Mouse (Mus musculus) adrenal gland, postnatal 14 days (tissue): ENCODE data around the gene Scfd2. TPM values are rescaled to one million over a fixed set of nuclear protein-coding genes. Genes with fewer than 3 reads are reported as not detected.

Source experiments
- DNase-seq: peaks from one replicate; pipeline ENCODE4 v3.0.0; 2021; ENCODE audit warnings: mixed read lengths
- long read RNA-seq, 2 experiments: library from polyadenylated mRNA; stranded (forward); transcript quantifications; one replicate each; pipeline ENCODE4 v2.0.0; 2021
- total RNA-seq: library from RNA; stranded (reverse); gene quantifications from 2 replicates; pipeline ENCODE4 v1.2.3, GENCODE M21; 2021

Scfd2 gene
- total RNA-seq, result 20.2 and 22.6 TPM in 2 replicates
- long read RNA-seq, experiment 1, transcript Scfd2-201 (9 exons, 3,672 nt), result major isoform, 8 of 9 reads
- long read RNA-seq, experiment 1, partial matches to known transcripts, result 0 of 9 reads
- long read RNA-seq, experiment 1, other reads (novel, unspliced or antisense), result 0 of 9 reads
- long read RNA-seq, experiment 2, transcript Scfd2-201 (9 exons, 3,672 nt), result major isoform, 6 of 7 reads
- long read RNA-seq, experiment 2, partial matches to known transcripts, result 1 of 7 reads
- long read RNA-seq, experiment 2, other reads (novel, unspliced or antisense), result 0 of 7 reads

GRCm38 (mm10) chr5:74531630-74532280, at the start of gene Scfd2:
Gene Scfd2, minus strand, starts transcription at chr5:74531759.
- DNase-seq, result peak; percentile 98

GRCm38 (mm10) chr5:74571767-74572166, 40.2 kb upstream of the Scfd2 start:
- DNase-seq, result no peak

DNA sequence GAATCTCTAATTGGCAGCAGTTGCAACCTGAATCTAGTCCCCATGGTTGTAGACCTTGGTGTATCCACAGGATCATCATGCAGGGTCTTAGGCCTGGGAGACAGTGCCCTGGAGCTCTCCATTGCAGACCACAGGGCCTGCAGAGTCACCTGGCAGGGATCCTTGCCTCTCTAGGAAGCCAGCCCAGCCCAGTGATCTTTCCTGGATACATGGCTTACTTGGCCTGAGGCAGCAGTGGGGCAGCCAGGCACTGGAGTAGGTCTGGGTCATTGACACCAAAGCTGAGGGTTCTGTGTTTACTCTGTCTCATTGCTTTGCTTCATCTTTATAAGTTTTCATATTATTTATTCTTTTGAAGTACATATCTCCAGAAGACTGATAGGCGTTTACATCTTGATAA, 29.6 kb upstream of the Scfd2 start:
- DNase-seq, result peak; percentile 52

DNA sequence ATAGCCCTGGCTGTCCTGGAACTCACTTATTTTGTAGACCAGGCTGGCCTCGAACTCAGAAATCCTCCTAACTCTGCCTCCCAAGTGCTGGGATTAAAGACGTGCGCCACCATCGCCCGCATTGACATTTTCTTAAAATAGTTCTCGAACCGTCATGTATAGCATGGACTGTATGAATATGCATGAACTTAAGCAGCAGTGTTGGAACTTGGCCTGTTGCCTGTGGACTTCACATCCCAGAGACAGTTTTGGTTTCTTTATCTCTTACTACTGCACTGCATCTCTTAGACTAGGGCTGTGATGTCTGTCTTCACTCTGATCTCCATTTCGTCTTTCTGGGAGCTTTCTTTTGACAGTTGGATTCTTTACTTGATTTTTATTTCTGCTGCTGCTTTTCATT, 18.0 kb upstream of the Scfd2 start:
- DNase-seq, result no peak

DNA sequence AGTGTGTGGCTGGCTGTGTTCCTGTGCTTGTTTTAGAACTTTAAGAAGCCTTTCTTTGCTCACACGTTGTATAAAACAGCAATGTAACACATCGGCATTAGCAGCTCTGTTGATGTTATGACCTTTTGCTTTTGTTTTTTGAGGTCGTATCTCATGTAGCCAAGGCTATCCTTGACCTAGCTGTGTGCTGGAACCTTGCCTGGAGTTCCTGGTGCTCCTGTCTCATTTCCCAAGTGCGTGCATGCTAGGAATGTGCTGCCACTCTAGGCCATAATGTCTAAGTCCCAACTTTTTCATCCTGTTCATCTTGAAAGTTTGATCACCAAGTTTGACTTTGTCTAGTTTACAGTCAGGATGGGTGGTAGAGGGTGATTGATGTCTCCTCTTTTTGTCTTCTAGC, 14.0 kb upstream of the Scfd2 start:
- peak; percentile 11 for DNase-seq

DNA sequence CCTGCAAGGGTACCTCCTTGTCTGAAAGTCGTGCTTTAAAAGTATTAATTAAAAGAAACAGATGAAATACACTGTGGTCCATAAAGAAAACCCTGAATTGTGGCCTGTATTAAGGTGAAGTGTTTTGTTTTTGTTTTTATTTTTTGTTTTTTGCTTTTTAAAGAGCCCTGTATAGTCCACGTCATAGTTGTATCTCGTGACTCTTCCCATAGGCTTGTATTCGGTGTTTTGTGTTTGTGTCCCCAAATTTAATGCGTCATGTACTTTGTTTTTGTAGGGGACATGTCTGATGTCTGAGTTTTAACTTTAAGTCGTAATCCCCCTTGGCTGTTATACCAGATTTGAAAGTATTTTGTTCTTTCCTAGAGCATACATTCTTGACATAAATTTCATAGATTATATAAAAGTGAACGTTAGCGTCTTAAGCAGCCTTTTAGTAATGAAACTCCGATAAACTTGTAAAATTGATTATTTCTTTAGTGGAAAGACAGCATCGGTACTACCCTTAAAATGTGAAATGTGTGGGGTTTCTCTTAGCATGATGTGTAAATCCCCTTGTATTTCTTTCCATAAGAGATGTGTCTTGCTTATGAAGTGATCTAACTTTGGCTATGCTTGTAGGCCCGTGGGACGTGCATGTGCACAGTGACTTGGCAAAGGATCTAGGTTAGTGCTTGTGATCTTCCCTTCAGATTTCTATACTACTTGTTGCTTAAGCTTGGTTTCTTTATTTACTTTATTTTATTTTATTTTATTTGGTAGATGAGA, 4.8 kb upstream of the Scfd2 start:
- DNase-seq, result peak; percentile 7

GRCm38 (mm10) chr5:74535240-74536021, 3.9 kb upstream of the Scfd2 start, which contains the start of gene Fip1l1:
Gene Fip1l1, plus strand, starts transcription at chr5:74535449.
- DNase-seq, result peak; percentile 94

DNA sequence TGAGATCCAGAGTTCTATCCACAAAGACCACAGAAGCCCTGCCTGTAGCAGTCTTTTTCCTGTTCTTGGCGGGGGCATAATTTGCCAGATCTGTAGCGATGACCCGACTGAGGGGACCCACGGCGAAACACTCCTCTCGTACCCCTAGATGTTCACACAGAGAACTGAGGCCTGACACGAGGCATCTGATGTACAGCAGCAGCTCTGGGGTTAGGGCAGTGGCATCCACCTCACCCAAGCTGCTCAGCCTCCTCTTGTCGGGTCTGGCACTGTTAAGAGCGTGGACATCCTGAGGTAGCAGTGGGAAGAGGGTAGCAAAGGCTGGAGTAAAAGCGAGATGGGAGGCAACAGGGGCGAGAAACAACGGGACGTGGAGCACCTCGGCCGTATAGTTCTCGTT, 774 bp downstream of the Scfd2 start:
- no peak for DNase-seq

DNA sequence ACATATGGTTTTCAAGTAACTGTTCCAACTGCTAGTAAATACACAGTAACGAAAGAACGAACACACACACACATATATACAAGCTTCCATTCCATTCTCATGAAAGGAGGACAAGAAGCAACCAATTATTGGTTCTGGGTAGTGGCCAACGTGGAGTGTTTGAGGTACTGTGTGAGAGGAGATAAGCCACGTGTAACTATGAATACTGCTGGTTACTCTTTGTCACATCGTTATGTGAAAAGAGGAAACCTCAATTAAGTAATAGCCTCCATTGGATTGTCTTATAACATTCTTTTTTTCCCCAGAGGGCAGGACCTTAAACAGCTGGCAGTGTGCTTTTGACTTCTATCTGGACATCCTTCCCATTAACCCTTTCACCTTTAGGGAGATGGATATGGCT, 4.5 kb downstream of the Scfd2 start:
- no peak for DNase-seq

DNA sequence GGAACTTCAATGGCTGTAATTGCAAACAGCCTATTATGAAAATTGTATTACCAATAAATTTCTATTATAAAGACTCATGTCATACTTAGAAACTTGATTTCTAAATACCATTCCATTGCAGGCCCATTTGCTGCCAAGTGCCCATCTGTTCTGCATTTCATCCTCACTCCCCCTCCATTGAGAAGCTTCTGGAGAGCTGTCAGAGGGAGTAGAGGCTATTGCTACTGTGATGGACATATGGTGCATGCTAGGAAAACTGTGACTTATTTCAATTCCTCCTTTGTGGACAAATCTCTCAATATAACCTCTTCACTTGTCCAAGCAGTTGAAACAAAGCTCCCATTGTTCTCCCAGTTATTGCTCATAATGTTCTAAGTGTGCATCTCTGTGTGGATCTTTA, 19.9 kb downstream of the Scfd2 start:
- DNase-seq, result no peak

- DNase-seq, result no peak
Measured at GRCm38 (mm10) chr5:74492705-74493104, 38.9 kb downstream of the Scfd2 start.

DNA sequence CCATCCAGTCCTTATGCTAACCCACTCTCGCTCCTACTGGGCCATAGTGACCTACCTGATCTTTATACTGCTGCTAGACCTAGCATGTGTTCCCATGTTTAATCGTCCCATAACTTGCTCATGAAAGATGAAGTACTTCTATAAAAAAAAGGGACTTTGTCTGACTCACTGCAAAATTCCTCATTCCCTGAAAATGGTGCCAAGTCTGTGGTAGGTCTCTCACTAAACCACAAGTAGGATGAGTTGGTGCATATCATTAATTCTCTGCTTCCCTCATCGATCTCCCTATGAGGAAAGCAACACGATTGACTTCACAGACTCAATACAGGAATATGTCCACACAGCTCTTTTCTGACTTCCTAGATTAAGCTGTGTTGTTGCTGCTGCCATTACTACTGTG, 46.9 kb downstream of the Scfd2 start:
- DNase-seq, result no peak

GRCm38 (mm10) chr5:74482633-74483032, 48.9 kb downstream of the Scfd2 start:
- DNase-seq, result no peak

DNA sequence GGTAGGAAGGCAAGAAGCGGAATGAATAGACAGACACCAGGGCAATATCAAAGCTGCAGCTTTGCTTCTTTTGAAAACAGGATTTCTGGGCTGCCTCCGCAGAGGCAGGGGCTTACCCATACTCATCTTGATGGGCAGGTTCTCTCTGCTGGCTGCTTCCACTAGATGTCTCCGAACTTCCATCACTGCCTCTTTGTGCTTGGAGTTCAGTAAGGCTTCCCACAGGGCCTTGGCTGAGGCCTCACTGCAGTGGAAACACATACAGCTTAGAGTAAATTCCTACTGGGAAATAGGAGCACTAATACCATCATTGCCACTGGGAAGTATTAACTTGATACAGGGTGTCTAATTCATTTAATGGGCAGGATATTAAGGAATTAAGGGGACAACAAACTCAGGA, 49.5 kb downstream of the Scfd2 start:
- DNase-seq, result no peak

- no peak for DNase-seq
Measured at GRCm38 (mm10) chr5:74480409-74480808, 51.1 kb downstream of the Scfd2 start.

- DNase-seq, result peak; percentile 38
Measured at GRCm38 (mm10) chr5:74479947-74480346, 51.6 kb downstream of the Scfd2 start.

DNA sequence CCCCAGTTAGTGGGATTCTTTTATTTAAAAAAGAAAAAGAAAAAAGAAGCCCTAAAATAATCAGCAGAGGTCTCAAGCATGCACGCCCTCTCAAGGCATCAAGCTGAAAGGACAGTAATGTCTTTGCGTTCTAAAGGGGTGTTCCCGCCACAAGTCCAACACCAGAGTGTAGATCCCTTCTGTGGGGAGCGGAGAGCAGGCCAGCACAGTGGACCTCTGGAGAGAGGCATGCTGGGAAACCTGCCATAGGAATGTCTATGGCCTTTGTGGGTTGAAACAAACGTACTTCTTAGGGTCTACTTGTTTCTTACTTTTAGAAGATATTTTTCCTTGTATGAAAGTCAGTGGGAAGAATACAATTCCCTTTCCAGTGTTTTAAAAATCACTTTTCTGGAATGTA, 52.4 kb downstream of the Scfd2 start:
- no peak for DNase-seq

GRCm38 (mm10) chr5:74476551-74476950, 55.0 kb downstream of the Scfd2 start:
- DNase-seq, result no peak

GRCm38 (mm10) chr5:74473117-74473516, 58.4 kb downstream of the Scfd2 start:
- no peak for DNase-seq

DNA sequence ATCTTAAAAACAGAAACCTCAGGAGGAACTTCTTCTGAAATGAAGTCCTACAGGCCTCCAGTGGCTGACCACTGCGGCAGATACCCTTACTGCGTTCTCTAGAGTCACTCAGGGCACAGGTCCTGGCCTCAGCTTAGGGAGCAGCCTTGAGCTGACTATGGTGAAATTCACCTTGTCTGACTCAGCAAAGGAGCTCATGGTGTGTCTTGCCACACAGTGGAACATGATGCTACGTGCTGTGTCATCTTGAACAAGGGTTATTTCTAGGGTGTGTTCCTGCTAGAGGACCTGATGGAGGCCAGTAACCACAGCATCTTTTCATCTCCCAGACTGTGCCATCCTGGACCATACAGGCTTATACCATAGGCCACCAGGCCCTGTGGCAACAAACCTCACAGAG, 60.7 kb downstream of the Scfd2 start:
- DNase-seq, result peak; percentile 17

GRCm38 (mm10) chr5:74469620-74470019, 61.9 kb downstream of the Scfd2 start:
- no peak for DNase-seq

DNA sequence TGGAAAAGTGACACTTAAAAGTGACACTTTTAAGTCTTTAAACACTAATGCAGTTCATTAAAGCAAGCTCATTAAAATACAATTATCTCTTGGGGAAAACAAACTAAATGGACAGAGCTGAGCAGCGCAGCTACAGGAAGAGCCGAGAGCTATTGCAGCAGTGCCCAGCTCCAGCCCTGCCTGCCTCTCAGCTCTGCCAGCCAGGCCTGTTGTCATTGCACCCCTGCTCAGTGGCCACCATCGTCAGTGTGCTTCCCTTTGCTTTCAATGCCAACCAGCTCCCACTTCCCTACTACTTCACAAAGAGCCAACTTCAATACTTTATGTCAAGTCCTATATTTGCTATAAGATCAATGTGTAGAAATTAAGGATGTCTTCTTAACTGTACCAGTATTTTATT, 63.8 kb downstream of the Scfd2 start:
- no peak for DNase-seq

GRCm38 (mm10) chr5:74456759-74457158, 74.8 kb downstream of the Scfd2 start:
- no peak for DNase-seq
